Mouse (Mus musculus) central nervous system, embryonic 11.5 days (tissue): ENCODE data around the gene Olfr1223. TPM values are rescaled to one million over a fixed set of nuclear protein-coding genes. Genes with fewer than 3 reads are reported as not detected.

ENCODE experiments used
- polyA plus RNA-seq: library from polyadenylated mRNA; depleted of rRNA; stranded (reverse); fragments of >200 nt; gene quantifications from 2 replicates; pipeline ENCODE4 v1.2.3, GENCODE M21; 2012; rRNA removed

Gene Olfr1223
- not detected in 2 replicates for polyA plus RNA-seq

DNA sequence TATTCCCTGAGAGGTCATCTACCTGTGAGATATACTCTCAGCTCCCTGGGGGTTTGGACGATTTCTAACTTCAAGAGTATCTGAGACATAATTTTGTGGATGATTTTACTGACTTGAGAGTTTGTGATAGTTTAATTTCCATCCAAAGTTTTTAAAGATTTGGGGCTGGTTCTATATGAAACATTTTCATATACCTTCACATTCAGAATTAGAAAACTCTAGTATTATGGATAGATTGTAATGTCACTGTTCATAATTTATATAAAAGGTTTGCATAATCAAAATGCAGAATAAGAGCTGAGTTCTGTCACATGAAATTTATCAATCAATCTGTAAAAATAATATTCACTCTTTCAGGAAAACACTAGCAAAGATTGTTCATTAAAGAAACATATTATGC, at the start of gene Olfr1223:
Gene Olfr1223, minus strand, starts transcription at position 101 of the 400 bp plus-strand sequence.

DNA sequence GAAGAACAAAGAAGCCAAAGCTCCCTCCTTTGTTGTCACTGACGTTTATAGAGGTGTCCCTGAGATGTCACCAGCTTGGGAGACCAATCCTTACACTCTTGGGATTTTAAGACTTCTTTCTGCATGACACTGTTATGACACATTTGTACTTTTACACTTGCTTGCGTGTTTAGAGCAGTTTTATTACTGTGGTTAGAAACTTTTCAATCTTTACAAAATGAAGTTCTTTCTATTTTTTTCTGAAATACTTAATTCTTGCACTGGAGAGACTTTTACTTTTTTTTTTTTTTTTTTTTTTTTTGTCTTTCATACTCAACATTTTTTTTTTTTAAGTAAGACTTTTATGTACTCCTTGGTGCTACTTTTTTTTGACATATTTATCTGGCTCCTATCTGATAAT, 48.6 kb upstream of the Olfr1223 start, which contains the start of gene Olfr1226:
Gene Olfr1226, minus strand, starts transcription at position 101 of the 400 bp plus-strand sequence.

DNA sequence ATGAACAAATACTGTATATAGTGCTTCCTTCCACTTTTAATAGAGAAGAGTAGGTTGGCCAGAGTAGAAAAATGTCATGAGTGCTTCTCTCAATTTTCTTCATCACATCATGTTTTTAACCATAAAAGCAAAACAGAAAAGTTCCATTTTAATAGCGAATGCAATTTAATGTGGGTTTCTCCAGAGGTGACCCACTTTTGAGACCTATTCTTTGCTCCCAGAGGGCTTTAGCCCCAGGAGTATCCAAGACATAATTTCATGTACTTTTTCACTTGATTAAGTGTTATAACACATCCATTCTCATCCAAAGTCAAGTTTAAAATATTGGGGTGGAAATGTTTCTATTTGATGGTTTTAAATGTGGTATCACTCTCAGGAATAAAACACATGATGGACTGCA, 23.2 kb upstream of the Olfr1223 start, which contains the start of gene Olfr1225:
Gene Olfr1225, minus strand, starts transcription at position 101 of the 400 bp plus-strand sequence.

DNA sequence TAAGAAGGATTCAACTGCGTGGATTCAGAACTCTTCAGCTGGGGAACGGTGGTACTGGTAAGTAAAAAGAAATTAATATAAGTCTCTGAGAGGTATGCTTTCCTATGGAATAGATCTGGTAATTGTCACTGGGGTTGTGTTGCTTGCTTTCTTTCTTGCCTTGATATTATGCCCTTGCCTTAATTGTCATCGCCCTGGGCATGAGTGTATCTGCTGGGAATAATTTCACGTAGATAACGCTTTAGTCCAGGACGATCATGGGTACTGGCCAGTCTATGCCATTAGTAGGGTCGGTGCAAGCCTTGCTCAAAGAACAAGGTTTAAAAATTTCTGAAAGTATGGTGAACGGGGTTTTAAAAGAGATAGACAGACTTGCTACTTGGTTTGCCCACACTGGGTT, 12.6 kb upstream of the Olfr1223 start, which contains the start of gene Olfr1224-ps1:
Gene Olfr1224-ps1, minus strand, starts transcription at position 101 of the 400 bp plus-strand sequence.

DNA sequence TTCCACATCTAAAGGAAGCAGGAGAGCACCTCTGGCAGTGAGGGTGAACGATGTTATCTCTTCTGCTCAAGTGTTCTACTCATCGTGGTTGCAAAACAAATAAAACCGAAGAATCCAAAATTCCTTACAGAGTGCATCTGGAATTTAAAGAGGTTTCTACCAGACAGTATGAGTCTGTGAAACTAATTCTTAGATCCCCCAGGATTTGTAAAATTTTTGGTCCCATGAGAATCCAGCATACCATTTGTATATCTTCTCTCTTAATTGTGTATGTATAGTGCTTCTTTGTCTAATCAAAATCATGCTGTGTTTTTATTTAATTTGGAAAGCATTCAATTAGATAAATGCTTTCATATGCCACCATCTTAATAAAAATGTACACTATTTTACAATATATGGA, 18.4 kb downstream of the Olfr1223 start, which contains the start of gene Olfr1222:
Gene Olfr1222, minus strand, starts transcription at position 101 of the 400 bp plus-strand sequence.

DNA sequence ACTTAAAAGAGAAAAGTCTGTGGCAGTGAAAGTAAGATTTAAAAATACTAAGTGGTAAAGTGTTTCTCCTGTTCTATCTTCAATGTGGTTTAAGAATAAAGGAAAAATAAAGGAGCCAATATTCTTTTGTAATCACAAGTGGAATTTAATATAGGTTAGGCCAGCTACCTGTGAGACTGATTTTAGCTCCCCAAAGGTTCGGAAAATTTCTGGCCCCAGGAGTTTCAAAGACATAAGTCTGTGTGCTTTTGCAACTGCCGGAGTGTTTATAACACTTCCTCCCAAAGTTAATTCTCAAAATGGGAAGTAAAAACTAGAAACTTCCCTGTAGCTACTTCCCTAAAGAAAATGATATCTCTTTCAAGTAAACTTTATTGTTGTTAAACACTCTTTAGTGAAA, 34.2 kb downstream of the Olfr1223 start, which contains the start of gene Olfr1221:
Gene Olfr1221, minus strand, starts transcription at position 101 of the 400 bp plus-strand sequence.

DNA sequence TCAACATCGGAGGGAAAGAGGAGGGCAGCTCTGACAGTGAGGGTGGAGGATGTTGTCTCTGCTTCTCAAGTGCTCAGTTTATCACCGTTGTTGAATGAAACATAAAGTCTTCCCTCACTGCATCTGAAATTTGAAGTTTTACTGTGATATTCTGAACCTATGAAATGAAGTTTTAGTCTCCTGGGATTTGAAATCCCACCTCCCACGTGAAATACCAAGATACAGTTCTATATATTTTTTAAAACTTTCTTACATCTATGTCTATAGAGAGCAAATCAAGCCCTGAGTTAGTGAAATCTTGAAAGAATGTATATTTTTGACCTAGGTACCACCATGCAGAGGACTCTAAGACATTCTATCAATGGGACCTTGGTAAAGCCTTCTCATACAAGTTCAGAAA, 44.6 kb downstream of the Olfr1223 start, which contains the start of gene Olfr1220:
Gene Olfr1220, minus strand, starts transcription at position 101 of the 400 bp plus-strand sequence.

Other genes with a start within 250 kb of the Olfr1223 start
- gene Olfr1208, start 249.2 kb downstream of the Olfr1223 start, polyA plus RNA-seq: not detected in 2 replicates
- not detected in 2 replicates for gene Olfr1209, start 236.4 kb downstream of the Olfr1223 start, polyA plus RNA-seq
- not detected in 2 replicates for gene Olfr1211, start 213.4 kb downstream of the Olfr1223 start, polyA plus RNA-seq
- not detected in 2 replicates for gene Olfr1212, start 197.6 kb downstream of the Olfr1223 start, polyA plus RNA-seq
- not detected in 2 replicates for gene Gm13762, start 171.3 kb downstream of the Olfr1223 start, polyA plus RNA-seq
- not detected in 2 replicates for gene Olfr1214, start 158.9 kb downstream of the Olfr1223 start, polyA plus RNA-seq
- gene Olfr1215, start 144.6 kb downstream of the Olfr1223 start, polyA plus RNA-seq: not detected in 2 replicates
- not detected in 2 replicates for gene Olfr1216, start 133.2 kb downstream of the Olfr1223 start, polyA plus RNA-seq
- not detected in 2 replicates for gene Olfr1217, start 119.5 kb downstream of the Olfr1223 start, polyA plus RNA-seq
- gene Olfr1218, start 90.4 kb downstream of the Olfr1223 start, polyA plus RNA-seq: not detected in 2 replicates
- gene Olfr1219, start 68.0 kb downstream of the Olfr1223 start, polyA plus RNA-seq: not detected in 2 replicates
- gene Olfr1220, start 44.7 kb downstream of the Olfr1223 start, polyA plus RNA-seq: not detected in 2 replicates
- gene Olfr1221, start 34.3 kb downstream of the Olfr1223 start, polyA plus RNA-seq: not detected in 2 replicates
- not detected in 2 replicates for gene Olfr1222, start 18.5 kb downstream of the Olfr1223 start, polyA plus RNA-seq
- not detected in 2 replicates for gene Olfr1224-ps1, start 12.5 kb upstream of the Olfr1223 start, polyA plus RNA-seq
- gene Olfr1225, start 23.1 kb upstream of the Olfr1223 start, polyA plus RNA-seq: not detected in 2 replicates
- not detected in 2 replicates for gene Olfr1226, start 48.5 kb upstream of the Olfr1223 start, polyA plus RNA-seq
- not detected in 2 replicates for gene Olfr1228, start 102.5 kb upstream of the Olfr1223 start, polyA plus RNA-seq
- not detected in 2 replicates for gene Olfr1229, start 136.5 kb upstream of the Olfr1223 start, polyA plus RNA-seq
- gene Olfr1230, start 145.7 kb upstream of the Olfr1223 start, polyA plus RNA-seq: not detected in 2 replicates
- not detected in 2 replicates for gene Olfr1231, start 155.5 kb upstream of the Olfr1223 start, polyA plus RNA-seq
- gene Olfr1232, start 178.1 kb upstream of the Olfr1223 start, polyA plus RNA-seq: not detected in 2 replicates
- not detected in 2 replicates for gene Olfr1233, start 190.8 kb upstream of the Olfr1223 start, polyA plus RNA-seq
- not detected in 2 replicates for gene Olfr1234, start 213.3 kb upstream of the Olfr1223 start, polyA plus RNA-seq